Mouse (Mus musculus) urinary bladder, postnatal 0 days (tissue): ENCODE results near the gene C1qtnf1. TPM values are rescaled to one million over a fixed set of nuclear protein-coding genes. Genes with fewer than 3 reads are reported as not detected.

Experiments
- polyA plus RNA-seq: library from polyadenylated mRNA; unstranded; fragments of >200 nt; fragmentation: Nextera tagmentation; extraction: Ambion mirVana; gene quantifications from 2 replicates; pipeline ENCODE4 v1.2.1, GENCODE M21; 2015

C1qtnf1 gene
- 11.4 and 12.1 TPM in 2 replicates for polyA plus RNA-seq

GRCm38 (mm10) chr11:118427986-118428385, at the start of gene C1qtnf1:
Gene C1qtnf1 (plus strand): TSS chr11:118428203.

DNA sequence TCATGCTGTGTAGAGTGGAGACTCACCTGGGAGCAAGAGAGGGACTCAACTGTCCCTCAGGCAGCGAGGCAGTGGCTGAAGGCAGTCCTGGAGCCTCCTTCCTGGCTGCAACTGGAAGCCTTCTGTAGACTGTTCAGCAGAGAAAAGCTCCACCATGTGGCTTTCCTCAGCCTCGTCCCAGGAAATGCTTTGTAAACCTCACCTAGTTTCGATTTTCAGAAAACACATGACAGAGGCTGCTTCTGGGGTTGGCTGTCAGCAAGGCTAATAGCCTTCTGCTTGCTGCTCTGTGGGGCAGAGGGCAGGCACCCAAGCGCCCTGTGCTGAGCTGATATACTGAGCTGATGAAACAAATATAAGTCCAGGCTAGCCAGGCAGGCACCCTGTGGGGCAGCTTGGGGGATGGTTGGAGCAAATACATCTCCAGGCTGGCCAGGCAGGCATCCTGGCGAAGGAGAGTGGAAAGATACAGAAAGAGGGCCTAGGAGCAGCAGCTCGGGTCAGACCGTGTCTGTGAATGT, 26.2 kb upstream of the C1qtnf1 start, which contains the start of gene Lgals3bp:
Gene Lgals3bp, minus strand, starts transcription at position 333 of the 521 bp plus-strand sequence.

DNA sequence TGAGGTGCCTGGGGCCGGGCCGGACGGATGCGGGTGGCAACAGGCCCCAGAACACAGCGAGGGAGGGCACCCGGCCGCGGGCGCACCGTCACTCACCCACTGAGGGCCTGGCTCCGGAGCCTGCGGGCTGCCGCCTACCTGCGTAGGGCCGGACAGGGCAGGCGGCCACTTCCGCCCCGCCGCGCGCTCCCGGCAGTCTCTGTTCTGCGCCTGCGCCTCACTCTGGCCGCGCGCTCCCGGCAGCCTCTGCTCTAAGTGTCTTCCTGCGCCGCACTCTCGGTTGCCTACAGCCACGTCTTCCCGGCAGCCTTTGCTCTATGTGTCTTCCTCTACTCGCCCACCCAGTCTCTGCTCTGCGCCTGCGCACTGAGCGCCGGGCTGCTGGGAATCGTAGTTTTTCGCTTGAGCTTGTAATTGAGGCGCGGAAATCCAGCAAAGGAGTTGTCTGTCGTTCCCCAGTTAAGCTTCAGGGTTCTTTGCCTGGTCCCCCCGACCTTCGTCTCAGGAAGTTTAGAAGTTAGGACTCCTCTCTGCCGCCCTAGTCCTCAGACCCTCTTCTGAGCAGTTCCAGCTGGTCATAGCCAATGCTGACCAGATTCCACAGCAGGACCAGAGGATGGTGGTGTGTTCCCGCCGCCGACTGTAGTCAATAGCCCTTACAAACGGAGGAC, 9.0 kb upstream of the C1qtnf1 start, which contains the start of gene Cant1:
Gene Cant1, minus strand, starts transcription at position 253 of the 671 bp plus-strand sequence.

DNA sequence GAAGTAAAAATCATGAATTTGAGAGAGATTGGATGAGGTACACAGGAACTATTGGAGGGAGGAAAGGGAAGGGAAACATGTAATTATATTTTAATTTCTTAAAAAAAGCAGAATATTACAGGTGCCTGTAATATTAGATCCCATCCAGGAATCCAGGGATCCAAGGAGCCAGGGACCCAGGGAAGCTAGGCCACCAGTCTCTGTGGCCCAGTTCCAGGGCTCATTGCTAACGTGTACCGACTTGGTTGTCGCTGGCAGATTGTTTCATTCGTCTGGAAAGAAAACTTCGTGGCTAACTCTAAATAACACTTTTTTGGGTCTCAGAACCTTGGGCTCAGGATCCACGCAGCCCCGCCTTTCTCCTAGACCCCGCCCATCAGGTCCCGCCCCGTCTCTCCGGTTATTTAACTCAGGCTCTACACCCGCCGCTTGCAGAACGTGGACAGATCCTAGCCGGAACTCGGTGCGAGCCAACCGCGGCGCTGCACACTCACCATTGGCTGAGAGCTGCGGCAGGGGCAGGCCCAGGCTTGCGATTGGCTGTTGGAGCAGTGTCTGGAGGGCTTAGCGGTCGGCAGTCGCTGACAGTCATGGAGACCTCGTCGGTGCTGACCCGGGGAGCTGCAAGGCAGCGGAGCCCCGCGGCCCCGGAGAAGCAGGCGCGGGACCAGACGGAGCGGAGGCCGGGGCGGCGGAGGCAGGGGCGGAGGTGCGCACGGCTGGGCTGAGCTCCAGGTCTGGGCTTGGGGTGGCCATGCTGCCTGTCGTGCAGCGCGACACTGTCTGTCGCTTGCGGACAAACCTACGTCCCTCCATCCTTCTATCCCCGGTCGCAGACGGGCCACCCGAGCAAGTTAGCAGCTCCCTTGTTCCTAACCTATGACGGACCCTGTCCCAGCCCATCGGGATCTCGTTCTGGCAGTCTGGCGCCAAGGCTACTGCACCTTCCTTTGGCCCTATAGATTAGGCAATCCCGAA, 48.7 kb downstream of the C1qtnf1 start, which contains the start of gene Engase:
Gene Engase, plus strand, starts transcription at position 434 of the 978 bp plus-strand sequence.

Other genes starting within 250 kb of the C1qtnf1 start
- gene Cyth1, start 179.6 kb upstream of the C1qtnf1 start, polyA plus RNA-seq = 10.2 and 10.7 TPM in 2 replicates
- gene Usp36, start 138.0 kb upstream of the C1qtnf1 start, polyA plus RNA-seq = 8.8 and 10.0 TPM in 2 replicates
- 1.1 and 1.3 TPM in 2 replicates for gene Cep295nl, start 85.7 kb upstream of the C1qtnf1 start, polyA plus RNA-seq
- gene Timp2, start 72.5 kb upstream of the C1qtnf1 start, polyA plus RNA-seq = 181 and 206 TPM in 2 replicates
- 72.6 and 84.5 TPM in 2 replicates for gene Lgals3bp, start 26.1 kb upstream of the C1qtnf1 start, polyA plus RNA-seq
- gene Cant1, start 9.1 kb upstream of the C1qtnf1 start, polyA plus RNA-seq = 18.1 and 18.3 TPM in 2 replicates
- 10.4 and 11.5 TPM in 2 replicates for gene Engase, start 48.6 kb downstream of the C1qtnf1 start, polyA plus RNA-seq